ENCODE assay signal across 15 mouse cellular contexts in the genomic region with DNA sequence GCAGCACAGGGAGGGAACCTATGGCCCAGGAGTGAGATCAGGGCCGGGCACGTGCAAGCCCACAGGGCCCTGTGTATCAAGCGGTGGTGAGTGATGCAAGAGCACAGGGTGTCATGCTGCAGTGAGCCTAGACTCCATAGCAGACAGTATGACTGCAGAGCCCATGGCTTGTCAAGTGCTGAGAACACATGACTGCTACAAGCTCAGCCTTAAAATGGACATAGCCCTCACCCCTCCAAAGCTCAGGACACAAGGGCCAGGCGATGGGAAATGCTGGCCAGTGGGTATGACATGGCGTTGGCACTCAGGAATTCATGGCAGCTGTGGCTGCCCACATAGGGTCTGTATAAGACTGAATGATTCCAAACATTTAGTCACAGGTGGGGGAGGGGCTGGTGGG. TPM values are rescaled to one million over a fixed set of nuclear protein-coding genes. Genes with fewer than 3 reads are reported as not detected.
DNase-seq lines count a peak whose midpoint lies in the region; ATAC-seq and TF ChIP-seq lines count a peak whose summit lies in the region.
"Had no signal": no experiment of that assay in that cellular context is flagged by ENCODE, and none has a peak within 500 bp of the region (broad histone marks: within the 10 kb centered on the region; RNA-seq: fewer than 3 reads in every experiment).

No protein-coding gene starts in this region.

- H3K4me2 ChIP-seq in heart, embryonic 12.5 days, result no peak overlapping the region
- H3K4me2 ChIP-seq in kidney, postnatal 0 days (ENCODE audit: low read length), result no peak overlapping the region
- no peak overlapping the region for H3K4me2 ChIP-seq in hindbrain, embryonic 14.5 days (replicated peaks)
- H3K4me2 ChIP-seq: lung, embryonic 14.5 days had no signal

- 0 out of 2 replicates have a peak, but pooled peaks have one; percentile 22 for ATAC-seq in heart, embryonic 12.5 days (ENCODE audit: insufficient number of reproducible peaks, low FRiP score)
- ATAC-seq in kidney, postnatal 0 days (replicated peaks; ENCODE audit: low FRiP score, low read depth), result no peak; the same call in 1 of the 2 replicates
- peak; percentile 34; the same call in 1 of the 2 replicates for ATAC-seq in hindbrain, embryonic 14.5 days (ENCODE audit: low FRiP score)
- no peak for ATAC-seq in megakaryocyte-erythroid progenitor cell, adult 5-6 weeks (replicated peaks; ENCODE audit: low FRiP score, low TSS enrichment, poor library complexity, severe bottlenecking)
- no peak for ATAC-seq in monocyte, adult 5-6 weeks (replicated peaks; ENCODE audit: insufficient number of reproducible peaks, low FRiP score, low TSS enrichment, poor library complexity, severe bottlenecking)
- ATAC-seq: inflammation-experienced regulatory T-cells, adult 6 months had no signal

- H3K9ac ChIP-seq in heart, embryonic 12.5 days, result no peak overlapping the region
- H3K9ac ChIP-seq in kidney, postnatal 0 days (ENCODE audit: low read depth, low read length), result no peak overlapping the region
- H3K9ac ChIP-seq in hindbrain, embryonic 14.5 days, result no peak overlapping the region
- H3K9ac ChIP-seq: lung, embryonic 14.5 days had no signal

- peak overlapping the region; percentile 8 for H3ac ChIP-seq in C2C12 (ENCODE audit: control insufficient read depth, insufficient read length, low read depth)

- peak overlapping the region; percentile 44 for H3K27ac ChIP-seq in heart, embryonic 12.5 days (ENCODE audit: poor library complexity, severe bottlenecking)
- peak overlapping the region; percentile 15; the same call in 1 of the 2 replicates for H3K27ac ChIP-seq in kidney, postnatal 0 days
- H3K27ac ChIP-seq in hindbrain, embryonic 14.5 days, result no peak overlapping the region

- no peaks in the 10 kb centered on the region for H3K27me3 ChIP-seq in heart, embryonic 12.5 days (replicated peaks)
- H3K27me3 ChIP-seq in kidney, postnatal 0 days (ENCODE audit: insufficient read depth, low read length), result no peaks in the 10 kb centered on the region
- no peaks in the 10 kb centered on the region for H3K27me3 ChIP-seq in C2C12 (ENCODE audit: control insufficient read depth, insufficient read depth, insufficient read length)
- H3K27me3 ChIP-seq in hindbrain, embryonic 14.5 days (ENCODE audit: control insufficient read depth, insufficient read depth, low read length), result no peaks in the 10 kb centered on the region

- H3K36me3 ChIP-seq in heart, embryonic 12.5 days, result peaks cover 60% of the 10 kb centered on the region
- peaks cover 28% of the 10 kb centered on the region for H3K36me3 ChIP-seq in kidney, postnatal 0 days (ENCODE audit: insufficient read depth, low read length)
- H3K36me3 ChIP-seq in C2C12 (ENCODE audit: control insufficient read depth, insufficient read depth), result peaks cover 20% of the 10 kb centered on the region
- peaks cover 4% of the 10 kb centered on the region; the same call in 1 of the 2 replicates for H3K36me3 ChIP-seq in hindbrain, embryonic 14.5 days (replicated peaks; ENCODE audit: control insufficient read depth, insufficient read depth)

- no peak overlapping the region for H3K4me3 ChIP-seq in heart, embryonic 12.5 days
- H3K4me3 ChIP-seq in kidney, postnatal 0 days (replicated peaks; ENCODE audit: low read depth, low read length), result no peak overlapping the region
- H3K4me3 ChIP-seq in C2C12 (ENCODE audit: insufficient read depth, poor library complexity, severe bottlenecking), result no peak overlapping the region
- no peak overlapping the region for H3K4me3 ChIP-seq in hindbrain, embryonic 14.5 days (replicated peaks; ENCODE audit: low read length)

- peaks cover 41% of the 10 kb centered on the region for H3K4me1 ChIP-seq in heart, embryonic 12.5 days (replicated peaks)
- no peaks in the 10 kb centered on the region; the same call in 1 of the 2 replicates for H3K4me1 ChIP-seq in kidney, postnatal 0 days (replicated peaks; ENCODE audit: insufficient read depth, low read length)
- H3K4me1 ChIP-seq in hindbrain, embryonic 14.5 days (replicated peaks; ENCODE audit: control insufficient read depth, insufficient read depth, low read length), result no peaks in the 10 kb centered on the region

- TF ChIP-seq CTCF in kidney, postnatal 0 days (IDR thresholded peaks at IDR 0.05; ENCODE audit: low read depth), result no peak
- no peak for TF ChIP-seq CTCF in C2C12 (IDR thresholded peaks at IDR 0.05; ENCODE audit: control insufficient read depth, insufficient read depth, insufficient read length)

- H3K79me3 ChIP-seq in C2C12 (ENCODE audit: low read depth), result no peaks in the 10 kb centered on the region

- H3K79me2 ChIP-seq in C2C12 (ENCODE audit: control insufficient read depth, insufficient read depth), result no peaks in the 10 kb centered on the region

- H3K9me3 ChIP-seq in heart, embryonic 12.5 days (replicated peaks), result no peaks in the 10 kb centered on the region
- no peaks in the 10 kb centered on the region for H3K9me3 ChIP-seq in kidney, postnatal 0 days (replicated peaks; ENCODE audit: low read length)
- H3K9me3 ChIP-seq in hindbrain, embryonic 14.5 days (ENCODE audit: control insufficient read depth, low read length), result no peaks in the 10 kb centered on the region

- no peak for DNase-seq in heart, adult 18-20 months
- DNase-seq in kidney, postnatal 0 days (ENCODE audit: low spot score), result no peak
- no peak for DNase-seq in kidney, postnatal 10 days
- no peak for DNase-seq in hindbrain, embryonic 14.5 days (ENCODE audit: low spot score)
- DNase-seq: adrenal gland, postnatal 36 days; B cell, adult 2 months; cerebellum, postnatal 10 days; kidney, postnatal 25 days; lung, embryonic 14.5 days; right cerebral cortex, postnatal 14 days had no signal

- 54% methylated on average over 5 of the region's 5 CpGs for WGBS in heart, embryonic 12.5 days
- WGBS in kidney, postnatal 0 days, result 72% methylated on average over 5 of the region's 5 CpGs
- 86% methylated on average over 5 of the region's 5 CpGs for WGBS in hindbrain, embryonic 14.5 days

TF ChIP-seq in C2C12, 6 proteins besides CTCF, POLR2A, EP300 and RAD21:
- TF ChIP-seq CEBPB (IDR thresholded peaks at IDR 0.05; ENCODE audit: low read depth) (peak; percentile 50), MYOD1 (IDR thresholded peaks at IDR 0.05; ENCODE audit: control insufficient read depth, insufficient read length, low read depth) (peak; percentile 81), USF1 (IDR thresholded peaks at IDR 0.05; ENCODE audit: low read depth) (no peak), MYOG (IDR thresholded peaks at IDR 0.05; ENCODE audit: control insufficient read depth, extremely low read depth, insufficient read length) (no peak), MAX (IDR thresholded peaks at IDR 0.05) (no peak)
TF ChIP-seq in C2C12: peak in this region for 2.

RNA-seq across cellular contexts. Expression of gene Emid1, which starts 45.0 kb away (rescaled TPM):
- 9.0 and 10.0 TPM in 2 replicates for polyA plus RNA-seq in heart, embryonic 12.5 days (2016; fragmentation: Nextera tagmentation; extraction: Ambion mirVana)
- 1 to 10 TPM; 1.0 to 2.1 TPM for total RNA-seq in heart, adult 18-20 months (2021)
- 174 and 180 TPM in 2 replicates for polyA plus RNA-seq in kidney, postnatal 0 days (2015; fragmentation: Nextera tagmentation; extraction: Ambion mirVana)
- polyA plus RNA-seq in C2C12 (2012; fragmentation: generic; extraction: Trizol), result 0.02 TPM
- 14.7 and 17.8 TPM in 2 replicates for polyA plus RNA-seq in hindbrain, embryonic 14.5 days (2014; fragmentation: Nextera tagmentation; extraction: Ambion mirVana)
- 3.2 and 4.9 TPM in 2 replicates for total RNA-seq in megakaryocyte-erythroid progenitor cell, adult 5-6 weeks (2014; fragmentation: Nextera tagmentation)
- 3.4 and 5.2 TPM in 2 replicates for total RNA-seq in megakaryocyte-erythroid progenitor cell, adult 5-6 weeks (2017)
- 7.4 to 24.4 TPM (median 10.2 TPM) in 3 replicates for total RNA-seq in monocyte, adult 5-6 weeks (2017)

Comparison
In these comparisons a context has a peak if more than half of its experiments do, and no peak if none do; other contexts are left out.
1. ATAC-seq: peak in heart, embryonic 12.5 days (single experiment) and hindbrain, embryonic 14.5 days (single experiment); none in kidney, postnatal 0 days (single experiment), megakaryocyte-erythroid progenitor cell, adult 5-6 weeks (single experiment) and monocyte, adult 5-6 weeks (single experiment).